Comparison of ENCODE assay signal across 7 mouse cellular contexts in genomic region chr1:180777289-180777659, GRCm38 (mm10). TPM values are rescaled to one million over a fixed set of nuclear protein-coding genes. Genes with fewer than 3 reads are reported as not detected.
A peak's percentile ranks its signal among the peaks of the same experiment; 100 is the strongest.
DNase-seq lines count a peak whose midpoint lies in the region; ATAC-seq and TF ChIP-seq lines count a peak whose summit lies in the region.

No protein-coding gene starts in this region.

- WGBS in spleen, adult 2 months = 5% methylated on average over 10 of the region's 10 CpGs
- 9% methylated on average over 10 of the region's 10 CpGs for WGBS in forebrain, embryonic 14.5 days
- WGBS in liver, embryonic 13.5 days (ENCODE audit: insufficient replicate concordance) = 6% methylated on average over 10 of the region's 10 CpGs
- 5% methylated on average over 10 of the region's 10 CpGs for WGBS in stomach, postnatal 0 days

- no peak for DNase-seq in spleen, adult 2 months (ENCODE audit: low read depth in 1 of 2, low spot score in 2 of 2)
- DNase-seq in spleen, postnatal 36 days (ENCODE audit: low spot score in 2 of 2) = no peak
- no peak for DNase-seq in forebrain, embryonic 14.5 days (ENCODE audit: low spot score)
- DNase-seq in liver, embryonic 13.5 days = peak; percentile 22
- DNase-seq in stomach, postnatal 0 days (ENCODE audit: low spot score) = no peak
- DNase-seq in spleen, adult 12 weeks (ENCODE audit: low spot score) = no peak
- DNase-seq in right cerebral cortex, postnatal 14 days = no peak

- TF ChIP-seq CTCF in spleen, adult 2 months (IDR thresholded peaks at IDR 0.05; ENCODE audit: extremely low read depth, insufficient read depth, insufficient read length, insufficient replicate concordance) = no peak
- no peak for TF ChIP-seq CTCF in stomach, postnatal 0 days (IDR thresholded peaks at IDR 0.05; ENCODE audit: low read depth)

- H3K4me2 ChIP-seq in forebrain, embryonic 14.5 days (ENCODE audit: low read length) = peak overlapping the region; percentile 98
- H3K4me2 ChIP-seq in liver, embryonic 13.5 days = peak overlapping the region; percentile 98
- peak overlapping the region; percentile 95 for H3K4me2 ChIP-seq in stomach, postnatal 0 days (replicated peaks; ENCODE audit: low read depth)

- peak; percentile 40 for ATAC-seq in forebrain, embryonic 14.5 days
- ATAC-seq in liver, embryonic 13.5 days (ENCODE audit: low read depth) = peak; percentile 11
- peak; percentile 16 for ATAC-seq in stomach, postnatal 0 days (ENCODE audit: low FRiP score, low TSS enrichment)

- H3K27me3 ChIP-seq in spleen, adult 2 months (ENCODE audit: control insufficient read depth, insufficient read depth, low read length) = no peaks in the 10 kb centered on the region
- H3K27me3 ChIP-seq in forebrain, embryonic 14.5 days (replicated peaks; ENCODE audit: control insufficient read depth, insufficient read depth, low read length) = no peaks in the 10 kb centered on the region
- H3K27me3 ChIP-seq in liver, embryonic 13.5 days = no peaks in the 10 kb centered on the region; the same call in 1 of the 2 replicates
- H3K27me3 ChIP-seq in stomach, postnatal 0 days (ENCODE audit: control insufficient read depth, insufficient read depth, low read length) = no peaks in the 10 kb centered on the region

- no peaks in the 10 kb centered on the region for H3K36me3 ChIP-seq in spleen, adult 2 months (ENCODE audit: control insufficient read depth, insufficient read depth, low read length)
- no peaks in the 10 kb centered on the region for H3K36me3 ChIP-seq in forebrain, embryonic 14.5 days (ENCODE audit: control insufficient read depth, insufficient read depth, low read length)
- H3K36me3 ChIP-seq in liver, embryonic 13.5 days = no peaks in the 10 kb centered on the region
- H3K36me3 ChIP-seq in stomach, postnatal 0 days (ENCODE audit: control insufficient read depth, insufficient read depth, low read length) = no peaks in the 10 kb centered on the region

- H3K9ac ChIP-seq in forebrain, embryonic 14.5 days (ENCODE audit: low read length) = peak overlapping the region; percentile 81
- peak overlapping the region; percentile 82 for H3K9ac ChIP-seq in liver, embryonic 13.5 days
- H3K9ac ChIP-seq in stomach, postnatal 0 days (ENCODE audit: low read length) = peak overlapping the region; percentile 90

- peaks cover 3% of the 10 kb centered on the region; the same call in 1 of the 2 replicates for H3K4me1 ChIP-seq in spleen, adult 2 months (ENCODE audit: control insufficient read depth, insufficient read depth, insufficient read length)
- H3K4me1 ChIP-seq in forebrain, embryonic 14.5 days (ENCODE audit: control insufficient read depth, insufficient read depth, low read length) = peaks cover 8% of the 10 kb centered on the region; the same call in 1 of the 2 replicates
- peaks cover 27% of the 10 kb centered on the region for H3K4me1 ChIP-seq in liver, embryonic 13.5 days (replicated peaks)
- H3K4me1 ChIP-seq in stomach, postnatal 0 days (replicated peaks; ENCODE audit: control insufficient read depth, insufficient read depth) = no peaks in the 10 kb centered on the region

- H3K9me3 ChIP-seq in forebrain, embryonic 14.5 days (replicated peaks; ENCODE audit: control insufficient read depth, low read length) = no peaks in the 10 kb centered on the region
- H3K9me3 ChIP-seq in liver, embryonic 13.5 days (replicated peaks) = peaks cover 6% of the 10 kb centered on the region
- no peaks in the 10 kb centered on the region for H3K9me3 ChIP-seq in stomach, postnatal 0 days (ENCODE audit: control insufficient read depth, low read length)

- TF ChIP-seq EP300 in stomach, postnatal 0 days (optimal IDR thresholded peaks at IDR 0.05) = no peak

- peak overlapping the region; percentile 63 for H3K4me3 ChIP-seq in spleen, adult 2 months (ENCODE audit: extremely low read depth, insufficient read depth, insufficient read length)
- peak overlapping the region; percentile 67 for H3K4me3 ChIP-seq in forebrain, embryonic 14.5 days (ENCODE audit: low read depth, low read length)
- H3K4me3 ChIP-seq in liver, embryonic 13.5 days (replicated peaks) = peak overlapping the region; percentile 71
- H3K4me3 ChIP-seq in stomach, postnatal 0 days (ENCODE audit: low read depth, low read length) = peak overlapping the region; percentile 62

- peak overlapping the region; percentile 81 for H3K27ac ChIP-seq in spleen, adult 2 months (ENCODE audit: insufficient read depth, low read length)
- peak overlapping the region; percentile 80 for H3K27ac ChIP-seq in forebrain, embryonic 14.5 days (ENCODE audit: low read depth, low read length)
- H3K27ac ChIP-seq in liver, embryonic 13.5 days = peak overlapping the region; percentile 86
- H3K27ac ChIP-seq in stomach, postnatal 0 days (replicated peaks) = peak overlapping the region; percentile 99

- no peak for TF ChIP-seq POLR2A in spleen, adult 2 months (IDR thresholded peaks at IDR 0.05; ENCODE audit: low read depth, low read length)

RNA-seq across cellular contexts. Expression of gene H3f3a, which starts 36.5 kb away (rescaled TPM):
- polyA plus RNA-seq in spleen, adult 2 months (2012; rRNA removed) = 361 and 391 TPM in 2 replicates
- 4,992 and 5,015 TPM in 2 replicates for polyA plus RNA-seq in forebrain, embryonic 14.5 days (2014; fragmentation: Nextera tagmentation; extraction: Ambion mirVana)
- polyA plus RNA-seq in liver, embryonic 13.5 days (2015; fragmentation: Nextera tagmentation; extraction: Ambion mirVana) = 2,174 and 2,523 TPM in 2 replicates
- polyA plus RNA-seq in stomach, postnatal 0 days (2015; fragmentation: Nextera tagmentation; extraction: Ambion mirVana) = 1,633 and 1,693 TPM in 2 replicates

RNA-seq across cellular contexts. Expression of gene Acbd3, which starts 51.4 kb away (rescaled TPM):
- 7.3 and 8.2 TPM in 2 replicates for polyA plus RNA-seq in spleen, adult 2 months (2012; rRNA removed)
- polyA plus RNA-seq in forebrain, embryonic 14.5 days (2014; fragmentation: Nextera tagmentation; extraction: Ambion mirVana) = 17.2 and 18.1 TPM in 2 replicates
- 8.7 and 8.9 TPM in 2 replicates for polyA plus RNA-seq in liver, embryonic 13.5 days (2015; fragmentation: Nextera tagmentation; extraction: Ambion mirVana)
- 16.6 and 16.7 TPM in 2 replicates for polyA plus RNA-seq in stomach, postnatal 0 days (2015; fragmentation: Nextera tagmentation; extraction: Ambion mirVana)
